Mouse (Mus musculus): ENCODE measurements around the gene Tmem97.
A peak's percentile ranks its signal among the peaks of the same experiment; 100 is the strongest.
"Not testable (repeated sequence)": the region's sequence is repeated elsewhere in the genome, so short reads cannot be mapped to it uniquely, and the experiment has no call there.

The Tmem97 gene

GRCm38 (mm10) chr11:78547718-78548460 lies 2.7 kb downstream of the Tmem97 start:
- no peak for DNase-seq

GRCm38 (mm10) chr11:78545181-78545580 lies 5.4 kb downstream of the Tmem97 start:
- no peak for DNase-seq

GRCm38 (mm10) chr11:78544449-78545111 lies 6.0 kb downstream of the Tmem97 start:
- no peak for DNase-seq

- no peak for DNase-seq
These were observed 10.2 kb downstream of the Tmem97 start for GRCm38 (mm10) chr11:78540358-78540757.

GRCm38 (mm10) chr11:78536690-78537084 lies 13.9 kb downstream of the Tmem97 start:
- DNase-seq: no peak

- DNase-seq: peak; percentile 97
These were observed 14.4 kb downstream of the Tmem97 start, which contains the start of the genes Tnfaip1 and Ift20 for GRCm38 (mm10) chr11:78536080-78536689. Gene Tnfaip1 (minus strand): TSS chr11:78536332. Gene Ift20 (plus strand): TSS chr11:78536361.

GRCm38 (mm10) chr11:78535376-78536079 lies 15.0 kb downstream of the Tmem97 start:
- DNase-seq: no peak

GRCm38 (mm10) chr11:78534516-78534915 lies 16.1 kb downstream of the Tmem97 start:
- DNase-seq: no peak

- DNase-seq: not testable (repeated sequence)
These were observed 19.1 kb downstream of the Tmem97 start for GRCm38 (mm10) chr11:78531515-78531914.

GRCm38 (mm10) chr11:78531046-78531445 lies 19.5 kb downstream of the Tmem97 start:
- DNase-seq: no peak

- DNase-seq: no peak
These were observed 20.6 kb downstream of the Tmem97 start for GRCm38 (mm10) chr11:78530001-78530400.

GRCm38 (mm10) chr11:78528714-78529113 lies 21.9 kb downstream of the Tmem97 start:
- no peak for DNase-seq

GRCm38 (mm10) chr11:78524838-78525237 lies 25.7 kb downstream of the Tmem97 start:
- peak in 1 of 2 experiments; percentile 35 for DNase-seq

GRCm38 (mm10) chr11:78523241-78523955 lies 27.2 kb downstream of the Tmem97 start:
- no peak for DNase-seq

- DNase-seq: no peak
These were observed 28.0 kb downstream of the Tmem97 start for GRCm38 (mm10) chr11:78522481-78522997.

- DNase-seq: no peak
These were observed 28.7 kb downstream of the Tmem97 start for GRCm38 (mm10) chr11:78521880-78522279.

- no peak for DNase-seq
These were observed 31.6 kb downstream of the Tmem97 start for GRCm38 (mm10) chr11:78518931-78519330.

- DNase-seq: no peak
These were observed 34.8 kb downstream of the Tmem97 start for GRCm38 (mm10) chr11:78515549-78516325.

GRCm38 (mm10) chr11:78513106-78513790 lies 37.3 kb downstream of the Tmem97 start:
- no peak for DNase-seq
